28 mouse cellular contexts compared by ENCODE assay signal in the genomic region with DNA sequence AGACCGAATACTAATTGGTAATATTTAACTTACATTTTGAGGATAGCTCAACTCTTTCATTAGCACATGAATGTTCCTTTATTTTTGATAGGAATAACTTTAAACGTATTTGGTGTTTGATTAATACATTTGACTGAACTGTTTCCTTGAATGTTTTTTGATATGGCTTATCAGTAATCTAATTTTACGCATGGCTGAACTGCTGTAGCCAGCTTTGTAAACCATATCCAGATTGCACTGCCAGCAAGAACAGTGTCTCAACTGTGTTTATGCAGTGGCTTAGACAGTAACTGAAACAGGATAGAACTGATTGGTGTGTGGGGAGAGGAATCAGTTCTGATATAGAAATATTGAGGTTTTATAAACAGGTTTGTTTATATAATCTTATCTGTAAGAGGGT. TPM values are rescaled to one million over a fixed set of nuclear protein-coding genes. Genes with fewer than 3 reads are reported as not detected.
DNase-seq lines count a peak whose midpoint lies in the region; ATAC-seq and TF ChIP-seq lines count a peak whose summit lies in the region.
"Had no signal": no experiment of that assay in that cellular context is flagged by ENCODE, and none has a peak within 500 bp of the region (broad histone marks: within the 10 kb centered on the region; RNA-seq: fewer than 3 reads in every experiment).

No protein-coding gene starts in this region.

- DNase-seq in hindbrain, postnatal 0 days (ENCODE audit: low spot score), result peak; percentile 10
- DNase-seq in hindbrain, embryonic 10.5 days (ENCODE audit: low spot score), result no peak
- DNase-seq in Muller cell, postnatal 12 days (ENCODE audit: inconsistent ontology term), result peak; percentile 13
- DNase-seq in retina, postnatal 1 day, result peak; percentile 78
- no peak for DNase-seq in forebrain, postnatal 0 days
- DNase-seq in left cerebral cortex, postnatal 25 days (ENCODE audit: low spot score in 2 of 2), result no peak
- DNase-seq: adrenal gland, postnatal 10 days; adrenal gland, postnatal 36 days; cerebellum, adult 11 months; cerebellum, adult 2 months; cerebellum, adult 9-11 months; cerebellum, postnatal 25 days; gastrocnemius, postnatal 25 days; heart, adult 18-20 months; heart, postnatal 10 days; heart, postnatal 36 days; kidney, adult 18-20 months had no signal

- H3K36me3 ChIP-seq in hindbrain, postnatal 0 days (ENCODE audit: insufficient read depth, low read length), result no peaks in the 10 kb centered on the region
- H3K36me3 ChIP-seq in hindbrain, embryonic 10.5 days, result no peaks in the 10 kb centered on the region
- no peaks in the 10 kb centered on the region for H3K36me3 ChIP-seq in embryonic facial prominence, embryonic 12.5 days
- no peaks in the 10 kb centered on the region for H3K36me3 ChIP-seq in forebrain, postnatal 0 days (ENCODE audit: insufficient read depth)
- H3K36me3 ChIP-seq: embryonic facial prominence, embryonic 15.5 days; heart, embryonic 12.5 days; heart, embryonic 15.5 days had no signal

- WGBS in hindbrain, postnatal 0 days, result 71% methylated on average over 3 of the region's 3 CpGs
- WGBS in hindbrain, embryonic 10.5 days, result 88% methylated on average over 3 of the region's 3 CpGs
- 55% methylated on average over 3 of the region's 3 CpGs for whole genome bisulfite sequencing in embryonic facial prominence, embryonic 12.5 days
- WGBS in forebrain, postnatal 0 days, result 56% methylated on average over 3 of the region's 3 CpGs

- no peak for ATAC-seq in hindbrain, postnatal 0 days
- ATAC-seq in embryonic facial prominence, embryonic 12.5 days (ENCODE audit: insufficient number of reproducible peaks, insufficient read depth, low FRiP score, low TSS enrichment), result 0 out of 2 replicates have a peak, but pooled peaks have one; percentile 41
- no peak for ATAC-seq in forebrain, postnatal 0 days
- ATAC-seq: CD4-positive, CD25-positive, alpha-beta regulatory T cell, adult 4 months; forebrain, embryonic 14.5 days; hindbrain, embryonic 16.5 days; inflammation-experienced regulatory T-cells, adult 6 months; intestine, embryonic 16.5 days; Patski had no signal

- TF ChIP-seq CTCF in hindbrain, postnatal 0 days (IDR thresholded peaks at IDR 0.05; ENCODE audit: low read depth), result no peak
- no peak for TF ChIP-seq CTCF in forebrain, postnatal 0 days (IDR thresholded peaks at IDR 0.05; ENCODE audit: low read depth)

- H3K27ac ChIP-seq in hindbrain, postnatal 0 days, result no peak overlapping the region
- no peak overlapping the region for H3K27ac ChIP-seq in hindbrain, embryonic 10.5 days
- no peak overlapping the region for H3K27ac ChIP-seq in embryonic facial prominence, embryonic 12.5 days
- H3K27ac ChIP-seq in forebrain, postnatal 0 days (ENCODE audit: low read depth, low read length), result no peak overlapping the region
- H3K27ac ChIP-seq: embryonic facial prominence, embryonic 15.5 days; heart, embryonic 15.5 days had no signal

- no peaks in the 10 kb centered on the region for H3K27me3 ChIP-seq in hindbrain, postnatal 0 days (ENCODE audit: insufficient read depth, low read length)
- H3K27me3 ChIP-seq in hindbrain, embryonic 10.5 days (ENCODE audit: insufficient read depth, poor library complexity, severe bottlenecking), result no peaks in the 10 kb centered on the region
- H3K27me3 ChIP-seq in embryonic facial prominence, embryonic 12.5 days, result no peaks in the 10 kb centered on the region
- H3K27me3 ChIP-seq in forebrain, postnatal 0 days (ENCODE audit: insufficient read depth, low read length), result no peaks in the 10 kb centered on the region
- H3K27me3 ChIP-seq: embryonic facial prominence, embryonic 15.5 days; heart, embryonic 12.5 days; heart, embryonic 15.5 days; Patski had no signal

- no peak overlapping the region for H3K9ac ChIP-seq in hindbrain, postnatal 0 days (replicated peaks; ENCODE audit: low read length)
- H3K9ac ChIP-seq in embryonic facial prominence, embryonic 12.5 days, result no peak overlapping the region
- H3K9ac ChIP-seq in forebrain, postnatal 0 days, result no peak overlapping the region
- H3K9ac ChIP-seq: embryonic facial prominence, embryonic 15.5 days; heart, embryonic 12.5 days; heart, embryonic 15.5 days had no signal

- H3K9me3 ChIP-seq in hindbrain, postnatal 0 days (ENCODE audit: low read length), result no peaks in the 10 kb centered on the region
- no peaks in the 10 kb centered on the region for H3K9me3 ChIP-seq in hindbrain, embryonic 10.5 days
- H3K9me3 ChIP-seq in embryonic facial prominence, embryonic 12.5 days, result no peaks in the 10 kb centered on the region
- H3K9me3 ChIP-seq in forebrain, postnatal 0 days (ENCODE audit: low read length), result no peaks in the 10 kb centered on the region
- H3K9me3 ChIP-seq: embryonic facial prominence, embryonic 15.5 days; heart, embryonic 12.5 days; heart, embryonic 15.5 days had no signal

- H3K4me2 ChIP-seq in hindbrain, postnatal 0 days (ENCODE audit: low read depth, low read length), result no peak overlapping the region
- H3K4me2 ChIP-seq in embryonic facial prominence, embryonic 12.5 days (replicated peaks), result no peak overlapping the region
- no peak overlapping the region for H3K4me2 ChIP-seq in forebrain, postnatal 0 days (ENCODE audit: low read depth)
- H3K4me2 ChIP-seq: embryonic facial prominence, embryonic 15.5 days; heart, embryonic 12.5 days; heart, embryonic 15.5 days had no signal

- no peaks in the 10 kb centered on the region for H3K4me1 ChIP-seq in hindbrain, postnatal 0 days (ENCODE audit: insufficient read depth, low read length)
- H3K4me1 ChIP-seq in hindbrain, embryonic 10.5 days (replicated peaks), result no peaks in the 10 kb centered on the region
- H3K4me1 ChIP-seq in embryonic facial prominence, embryonic 12.5 days, result no peaks in the 10 kb centered on the region
- H3K4me1 ChIP-seq in forebrain, postnatal 0 days (ENCODE audit: insufficient read depth), result no peaks in the 10 kb centered on the region
- H3K4me1 ChIP-seq: embryonic facial prominence, embryonic 15.5 days; heart, embryonic 12.5 days; heart, embryonic 15.5 days had no signal

- intact Hi-C loops in left cerebral cortex, postnatal 25 days (cut with DNase I), result no loop called here

- H3K4me3 ChIP-seq in hindbrain, postnatal 0 days (ENCODE audit: low read length), result no peak overlapping the region
- H3K4me3 ChIP-seq in hindbrain, embryonic 10.5 days, result no peak overlapping the region
- no peak overlapping the region for H3K4me3 ChIP-seq in embryonic facial prominence, embryonic 12.5 days
- H3K4me3 ChIP-seq in forebrain, postnatal 0 days (ENCODE audit: low read depth, low read length), result no peak overlapping the region
- H3K4me3 ChIP-seq: embryonic facial prominence, embryonic 15.5 days; heart, embryonic 12.5 days; heart, embryonic 15.5 days had no signal

RNA-seq across cellular contexts. Expression of gene Neil3, which starts 22.6 kb away (rescaled TPM):
- total RNA-seq in hindbrain, postnatal 0 days (2014; rRNA removed), result 1.7 and 1.8 TPM in 2 replicates
- polyA plus RNA-seq in hindbrain, postnatal 0 days (2015; fragmentation: Nextera tagmentation; extraction: Ambion mirVana), result 5.1 and 6.8 TPM in 2 replicates
- polyA plus RNA-seq in hindbrain, embryonic 10.5 days (2016; fragmentation: Nextera tagmentation; extraction: Ambion mirVana), result 25.3 and 30.3 TPM in 2 replicates
- polyA plus RNA-seq in embryonic facial prominence, embryonic 12.5 days (2016; fragmentation: Nextera tagmentation; extraction: Ambion mirVana), result 24.4 and 28.8 TPM in 2 replicates
- total RNA-seq in forebrain, postnatal 0 days (2014; rRNA removed), result 1.8 and 2.4 TPM in 2 replicates
- 3.3 and 4.5 TPM in 2 replicates for polyA plus RNA-seq in forebrain, postnatal 0 days (2015; fragmentation: Nextera tagmentation; extraction: Ambion mirVana)
- total RNA-seq in left cerebral cortex, postnatal 25 days (2021), result under 1 TPM; 0.16 to 0.80 TPM
- total RNA-seq: gastrocnemius, adult 8-10 months had no signal

Comparison
In these comparisons a context has a peak if more than half of its experiments do, and no peak if none do; other contexts are left out.
1. DNase-seq: peak in hindbrain, postnatal 0 days (single experiment), Muller cell, postnatal 12 days (single experiment) and retina, postnatal 1 day (single experiment); none in hindbrain, embryonic 10.5 days (single experiment), forebrain, postnatal 0 days (single experiment) and left cerebral cortex, postnatal 25 days (0 of 2).